Mouse (Mus musculus) MEL (cell line): Measurements from ENCODE around the gene Hkdc1.

Experiments
- CTCF ChIP-seq, 3 experiments: IDR thresholded peaks in 2 of 3; conservative IDR thresholded peaks in 1 of 3; 2 replicates each; pipeline ENCODE4 v1.5.1; 2011 to 2012; ENCODE audit warnings: low read length in 3 of 3, low read depth in 2 of 3, mild to moderate bottlenecking in 2 of 3, improper control_type of control experiment in 1 of 3, inconsistent platforms in 1 of 3, mixed read lengths in 1 of 3, moderate library complexity in 1 of 3; ENCODE audit not compliant: control insufficient read depth in 1 of 3, insufficient read depth in 1 of 3, poor library complexity in 1 of 3, severe bottlenecking in 1 of 3
- MYB ChIP-seq: IDR thresholded peaks from 2 replicates; pipeline ENCODE4 v1.6.1; 2011; ENCODE audit warnings: mild to moderate bottlenecking, low read depth, low read length, improper control_type of control experiment
- NELFE ChIP-seq: IDR thresholded peaks from 2 replicates; pipeline ENCODE4 v1.6.1; 2011; ENCODE audit warnings: low read depth, low read length, improper control_type of control experiment
- POLR2A ChIP-seq, 2 experiments: IDR thresholded peaks; 2 replicates each; pipeline ENCODE4 v1.6.1; 2011 to 2012; ENCODE audit warnings: low read length in 2 of 2, mild to moderate bottlenecking in 2 of 2, control low read depth in 1 of 2, improper control_type of control experiment in 1 of 2, low read depth in 1 of 2, moderate library complexity in 1 of 2; ENCODE audit not compliant: control insufficient read depth in 1 of 2, insufficient read depth in 1 of 2, poor library complexity in 1 of 2
- TAL1 ChIP-seq: IDR thresholded peaks from 2 replicates; pipeline ENCODE4 v1.6.1; 2012; ENCODE audit warnings: mild to moderate bottlenecking, inconsistent platforms, low read length, moderate library complexity, mixed read lengths
- UBTF ChIP-seq: IDR thresholded peaks from 2 replicates; pipeline ENCODE4 v1.6.1; 2012; ENCODE audit warnings: low read depth, mild to moderate bottlenecking, inconsistent platforms, low read length, improper control_type of control experiment, moderate library complexity, borderline replicate concordance; ENCODE audit not compliant: insufficient read depth
- ZC3H11A ChIP-seq: IDR thresholded peaks from 2 replicates; pipeline ENCODE4 v1.6.1; 2012; ENCODE audit warnings: low read depth, mild to moderate bottlenecking, inconsistent platforms, low read length, improper control_type of control experiment
- ZKSCAN1 ChIP-seq: IDR thresholded peaks from 2 replicates; pipeline ENCODE4 v1.6.1; 2012; ENCODE audit warnings: low read depth, mild to moderate bottlenecking, inconsistent platforms, low read length, improper control_type of control experiment, moderate library complexity

GRCm38 (mm10) chr10:62345147-62345546 lies 77.1 kb downstream of the Hkdc1 start:
- no peak for TF ChIP-seq MYB
- no peak for TF ChIP-seq UBTF
- TF ChIP-seq ZC3H11A = no peak
- no peak for TF ChIP-seq POLR2A (IDR thresholded peaks at IDR 0.05; ENCODE audit: control insufficient read depth in 1 of 2, insufficient read depth in 1 of 2, low read depth in 1 of 2, low read length in 2 of 2, poor library complexity in 1 of 2)
- no peak for TF ChIP-seq CTCF (IDR thresholded peaks at IDR 0.05 in 2 of 3, conservative IDR thresholded peaks at IDR 0.05 in 1 of 3; ENCODE audit: control insufficient read depth in 1 of 3, insufficient read depth in 1 of 3, low read depth in 2 of 3, low read length in 3 of 3, poor library complexity in 1 of 3, severe bottlenecking in 1 of 3)
- no peak for TF ChIP-seq NELFE
- TF ChIP-seq TAL1 = peak; percentile 66
- no peak for TF ChIP-seq ZKSCAN1
